Mouse (Mus musculus) urinary bladder, postnatal 10 days (tissue): ENCODE results near the gene Olfr420.

Experiments used
- DNase-seq: peaks from one replicate; pipeline ENCODE4 v3.0.0; 2022; ENCODE audit warnings: low spot score

The Olfr420 gene

GRCm38 (mm10) chr1:174155333-174155732 is at the start of gene Olfr420:
Olfr420 (plus strand) TSS chr1:174155633.
- DNase-seq: no peak

- no peak for DNase-seq
Observed at GRCm38 (mm10) chr1:174121062-174121461, 34.4 kb upstream of the Olfr420 start, which contains the start of gene Olfr231. Olfr231 (minus strand) TSS chr1:174121162.

- no peak for DNase-seq
Observed at GRCm38 (mm10) chr1:174131217-174131616, 24.2 kb upstream of the Olfr420 start, which contains the start of gene Olfr424. Olfr424 (plus strand) TSS chr1:174131517.

- DNase-seq: no peak
Observed at GRCm38 (mm10) chr1:174131999-174132398, 23.4 kb upstream of the Olfr420 start.

- DNase-seq: no peak
Observed at GRCm38 (mm10) chr1:174141384-174141783, 14.0 kb upstream of the Olfr420 start.

GRCm38 (mm10) chr1:174146696-174147095 is 8.7 kb upstream of the Olfr420 start:
- no peak for DNase-seq

GRCm38 (mm10) chr1:174149289-174149688 is 6.1 kb upstream of the Olfr420 start:
- no peak for DNase-seq

- no peak for DNase-seq
Observed at GRCm38 (mm10) chr1:174157622-174158021, 2.2 kb downstream of the Olfr420 start.

- DNase-seq: no peak
Observed at GRCm38 (mm10) chr1:174158512-174158911, 3.1 kb downstream of the Olfr420 start.

GRCm38 (mm10) chr1:174159095-174159494 is 3.7 kb downstream of the Olfr420 start:
- DNase-seq: no peak

- DNase-seq: no peak
Observed at GRCm38 (mm10) chr1:174169024-174169423, 13.6 kb downstream of the Olfr420 start.

- DNase-seq: no peak
Observed at GRCm38 (mm10) chr1:174170706-174171501, 15.5 kb downstream of the Olfr420 start.

- no peak for DNase-seq
Observed at GRCm38 (mm10) chr1:174171537-174171936, 16.1 kb downstream of the Olfr420 start.

- no peak for DNase-seq
Observed at GRCm38 (mm10) chr1:174172605-174173004, 17.2 kb downstream of the Olfr420 start, which contains the start of gene Spta1. Spta1 (plus strand) TSS chr1:174172776.

GRCm38 (mm10) chr1:174204699-174205098 is 49.3 kb downstream of the Olfr420 start:
- DNase-seq: no peak
